Mouse (Mus musculus): Measurements from ENCODE around the gene Thra.

Thra gene

DNA sequence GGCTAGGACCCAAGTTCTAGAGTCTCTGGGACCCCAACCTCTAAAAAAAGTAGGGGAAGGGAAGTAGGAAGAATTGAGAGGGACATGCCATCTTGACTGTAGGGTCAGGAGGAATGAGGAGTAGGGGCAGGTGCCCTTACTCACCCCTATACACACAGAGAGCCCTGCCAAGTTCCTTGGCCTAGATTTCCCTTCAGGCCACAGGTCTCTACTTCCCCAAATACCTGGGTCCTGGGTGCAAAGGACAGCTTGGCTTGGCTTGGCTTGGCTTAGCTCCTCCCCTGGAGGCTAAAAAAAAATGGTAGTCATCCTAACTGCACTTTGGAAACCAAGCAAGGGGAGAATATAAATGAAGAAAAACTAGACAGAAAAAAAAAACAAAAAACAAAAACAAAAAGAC lies 24.3 kb downstream of the Thra start:
- no peak for DNase-seq (ENCODE audit: low spot score in 2 of 2)

DNA sequence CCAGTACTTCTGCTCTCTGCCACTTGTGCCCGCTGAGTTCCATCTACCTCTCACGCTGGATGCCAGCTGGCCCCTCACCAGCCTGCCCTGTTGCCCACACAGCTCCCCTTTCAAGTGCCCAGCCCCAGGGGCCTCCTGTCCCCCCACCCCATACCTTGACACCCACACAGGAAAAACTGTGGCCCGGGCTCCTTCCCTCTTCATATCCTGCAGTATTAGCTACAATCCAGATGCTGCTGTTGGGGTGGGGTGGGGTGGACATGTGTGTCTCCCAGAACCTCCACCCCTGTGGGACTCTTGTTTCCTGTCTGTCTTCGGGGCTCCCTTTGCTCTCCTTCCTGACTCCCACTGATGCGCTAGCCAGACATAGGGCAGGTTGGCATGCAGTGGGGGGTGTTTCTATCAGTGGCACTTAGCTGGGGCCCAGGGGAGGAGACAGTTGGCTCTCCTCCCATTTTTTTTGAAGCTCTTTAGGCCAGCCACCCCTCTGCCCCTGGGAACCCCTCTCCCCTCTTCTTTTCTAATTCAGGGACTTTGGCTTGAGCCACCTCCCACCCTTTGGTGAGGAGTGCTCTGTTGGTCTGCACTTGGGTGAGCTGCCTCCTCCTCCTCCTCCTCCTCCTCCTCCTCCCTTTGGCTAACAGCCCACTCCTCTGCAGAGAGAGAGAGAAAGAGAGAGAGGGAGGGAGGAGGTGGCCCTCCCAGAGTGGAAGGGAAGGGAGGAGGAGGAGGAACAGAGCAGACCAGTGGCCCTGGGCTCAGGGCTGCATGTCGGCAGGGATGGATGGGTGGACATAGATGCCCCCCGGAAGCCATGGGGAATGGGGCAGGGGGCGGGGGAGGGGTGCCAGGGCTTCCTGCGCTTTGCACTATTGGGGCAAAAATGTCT lies 25.2 kb downstream of the Thra start:
- DNase-seq (ENCODE audit: low spot score in 2 of 2): no peak

DNA sequence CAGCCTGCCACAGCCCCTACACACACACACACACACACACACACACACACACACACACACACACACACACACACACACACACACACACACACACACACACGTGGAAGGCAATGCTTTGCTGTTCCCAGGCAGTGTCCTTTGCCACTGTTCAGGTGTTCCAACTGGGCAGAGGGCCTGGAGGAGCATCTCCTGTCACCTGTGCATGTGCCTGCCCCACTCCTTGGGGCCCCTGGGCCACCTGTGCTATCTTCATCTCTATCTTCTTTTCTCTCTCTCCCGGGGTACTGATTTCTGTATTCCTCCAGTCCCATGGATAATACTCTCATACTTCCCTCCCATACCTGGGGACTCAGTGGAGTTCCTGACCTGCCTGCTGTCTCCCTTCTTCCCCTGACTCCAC lies 25.9 kb downstream of the Thra start:
- DNase-seq (ENCODE audit: low spot score in 2 of 2): no peak

DNA sequence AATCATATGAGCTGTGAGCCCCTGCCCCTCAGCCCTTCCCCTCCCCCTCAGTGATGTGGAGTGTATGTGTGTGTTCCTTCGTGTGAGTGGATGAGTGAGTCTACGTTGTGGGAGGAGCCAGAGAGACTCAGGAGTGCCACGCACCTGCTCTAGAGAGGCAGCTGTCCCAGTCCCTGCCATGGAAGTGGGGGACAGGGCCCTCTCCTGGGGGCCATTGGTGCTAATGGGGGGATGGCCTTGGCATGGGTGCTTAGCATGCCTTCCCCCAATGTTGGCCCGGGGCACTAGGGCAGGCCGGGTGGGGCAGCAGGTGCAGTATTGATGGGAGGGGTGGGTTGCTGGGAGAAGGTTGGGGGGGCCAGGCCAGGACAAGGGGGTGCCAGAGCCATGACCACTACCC lies 26.4 kb downstream of the Thra start:
- DNase-seq (ENCODE audit: low spot score in 2 of 2): no peak

DNA sequence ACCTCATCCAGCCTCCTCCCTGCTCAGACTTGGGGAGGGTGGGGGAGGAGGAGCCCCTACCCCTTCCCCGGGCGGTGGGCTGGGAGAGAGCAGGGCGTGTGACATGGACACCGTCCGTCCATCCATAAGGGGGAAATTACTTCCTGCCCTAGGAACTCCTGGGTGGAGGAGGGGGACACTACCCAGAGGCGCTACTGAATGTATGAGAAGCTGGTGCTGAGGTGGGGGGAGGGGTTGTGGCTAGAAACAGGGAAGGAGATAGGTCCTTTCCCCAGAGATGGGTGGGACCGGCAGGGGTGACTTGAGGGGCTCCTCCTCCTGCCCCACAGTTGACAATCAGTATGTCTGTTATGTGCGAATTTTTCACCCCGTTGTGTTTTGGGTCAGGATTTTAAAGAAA lies 26.8 kb downstream of the Thra start:
- no peak for DNase-seq (ENCODE audit: low spot score in 2 of 2)

DNA sequence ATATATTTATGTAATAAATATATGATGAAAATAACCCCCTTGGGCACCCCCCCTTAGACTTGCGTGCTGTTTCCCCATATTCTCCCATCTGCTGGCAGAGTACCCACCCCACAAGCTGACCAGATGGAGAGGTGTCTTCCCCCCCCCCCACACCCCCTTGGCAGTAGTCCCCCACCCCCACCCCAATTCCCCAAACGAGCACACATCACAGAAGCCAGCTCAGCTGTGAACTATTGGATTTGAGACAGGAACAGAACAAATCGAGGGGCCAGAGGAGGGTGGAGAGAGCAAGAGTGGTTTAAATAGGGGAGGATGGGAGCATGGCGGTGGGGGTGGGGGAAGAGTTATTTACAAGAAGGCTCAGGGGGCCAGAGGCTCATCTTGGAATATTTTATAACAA lies 27.3 kb downstream of the Thra start:
- no peak for DNase-seq (ENCODE audit: low spot score in 2 of 2)

DNA sequence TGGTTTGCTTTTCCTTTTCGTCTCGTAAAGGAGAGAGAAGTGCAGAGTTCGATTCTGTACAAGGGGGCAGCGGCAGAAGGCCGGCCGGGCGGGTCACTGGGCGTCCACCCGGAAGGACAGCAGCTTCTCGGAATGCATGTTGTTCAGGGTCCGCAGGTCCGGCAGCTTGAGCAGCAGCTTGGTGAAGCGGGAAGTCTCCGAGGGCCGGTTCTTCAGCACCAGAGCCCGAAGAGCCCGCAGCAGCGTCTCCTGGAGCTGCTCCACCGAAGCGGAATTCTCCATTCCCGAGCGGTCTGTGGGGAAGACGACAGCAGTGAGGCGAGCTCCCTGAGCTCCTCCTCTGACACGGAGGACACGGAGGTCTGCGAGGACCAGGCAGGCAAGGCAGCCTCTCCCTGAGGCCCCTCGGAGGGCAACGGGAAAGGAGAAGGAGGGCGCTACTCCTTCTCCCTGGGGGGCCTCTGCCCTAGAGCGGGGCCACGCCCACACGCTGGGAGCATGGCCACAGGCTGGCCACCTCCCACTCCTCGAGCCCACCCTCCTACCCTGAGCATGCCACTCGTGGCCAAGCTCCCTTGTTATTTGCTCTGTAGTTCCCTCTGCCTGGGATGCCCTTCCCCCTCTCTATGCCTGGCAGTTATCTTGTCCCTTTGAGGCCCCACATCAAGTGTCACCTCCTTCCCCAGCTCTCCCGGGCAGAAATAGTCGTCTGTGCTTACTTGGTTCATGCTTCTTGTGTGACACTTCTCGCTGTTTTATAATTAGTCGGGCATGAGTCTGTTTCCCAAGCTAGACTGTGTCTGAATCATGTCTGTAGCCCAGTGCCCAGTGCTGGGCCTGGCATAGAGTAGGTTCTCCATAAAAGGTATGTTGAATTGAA lies 27.9 kb downstream of the Thra start:
- DNase-seq (ENCODE audit: low spot score in 2 of 2): no peak

DNA sequence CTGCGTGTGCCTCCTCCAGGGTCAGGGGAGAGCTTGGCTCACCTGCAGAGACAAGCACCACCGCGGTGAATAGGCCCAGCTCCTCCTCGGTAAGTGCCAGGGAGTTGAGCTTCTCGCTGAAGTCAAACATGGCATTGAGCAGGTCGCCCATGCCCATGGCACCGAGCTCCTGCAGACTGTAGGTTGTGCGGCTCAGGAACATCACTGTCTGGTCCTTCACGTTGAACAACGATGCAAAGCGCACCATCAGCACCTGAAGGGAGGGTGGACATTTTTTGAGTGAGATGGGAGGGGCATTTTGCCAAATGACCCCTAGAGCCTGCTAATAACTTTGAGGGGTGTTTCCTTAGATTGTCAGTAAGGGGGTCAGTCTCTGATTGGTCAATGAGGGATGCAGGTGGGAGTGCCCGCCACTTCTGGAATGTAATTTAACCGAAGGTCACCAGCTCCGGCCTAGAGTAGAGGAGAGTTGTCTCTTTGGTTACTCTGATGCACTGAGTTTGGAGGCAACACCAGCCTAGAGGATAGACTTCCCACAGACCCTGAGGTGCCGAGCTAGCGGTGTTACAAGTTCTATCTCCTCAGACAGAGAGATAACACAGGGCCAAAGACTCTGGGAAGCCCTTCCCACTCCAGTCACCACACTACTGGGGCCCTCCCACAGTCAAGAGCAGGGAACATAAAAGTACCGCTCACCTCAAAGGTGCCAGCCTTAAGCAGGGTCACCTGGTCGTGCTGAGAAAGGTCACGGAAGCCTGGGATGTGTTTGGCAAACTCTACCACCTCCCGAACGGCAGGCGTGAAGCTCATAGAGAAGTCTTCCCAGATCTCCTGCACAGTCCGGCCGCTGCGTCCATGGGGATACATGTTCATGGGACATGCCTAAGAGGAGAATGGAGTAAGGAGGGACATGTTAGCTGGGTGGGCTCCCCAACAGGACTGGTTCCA lies 28.8 kb downstream of the Thra start:
- DNase-seq (ENCODE audit: low spot score in 2 of 2): no peak

DNA sequence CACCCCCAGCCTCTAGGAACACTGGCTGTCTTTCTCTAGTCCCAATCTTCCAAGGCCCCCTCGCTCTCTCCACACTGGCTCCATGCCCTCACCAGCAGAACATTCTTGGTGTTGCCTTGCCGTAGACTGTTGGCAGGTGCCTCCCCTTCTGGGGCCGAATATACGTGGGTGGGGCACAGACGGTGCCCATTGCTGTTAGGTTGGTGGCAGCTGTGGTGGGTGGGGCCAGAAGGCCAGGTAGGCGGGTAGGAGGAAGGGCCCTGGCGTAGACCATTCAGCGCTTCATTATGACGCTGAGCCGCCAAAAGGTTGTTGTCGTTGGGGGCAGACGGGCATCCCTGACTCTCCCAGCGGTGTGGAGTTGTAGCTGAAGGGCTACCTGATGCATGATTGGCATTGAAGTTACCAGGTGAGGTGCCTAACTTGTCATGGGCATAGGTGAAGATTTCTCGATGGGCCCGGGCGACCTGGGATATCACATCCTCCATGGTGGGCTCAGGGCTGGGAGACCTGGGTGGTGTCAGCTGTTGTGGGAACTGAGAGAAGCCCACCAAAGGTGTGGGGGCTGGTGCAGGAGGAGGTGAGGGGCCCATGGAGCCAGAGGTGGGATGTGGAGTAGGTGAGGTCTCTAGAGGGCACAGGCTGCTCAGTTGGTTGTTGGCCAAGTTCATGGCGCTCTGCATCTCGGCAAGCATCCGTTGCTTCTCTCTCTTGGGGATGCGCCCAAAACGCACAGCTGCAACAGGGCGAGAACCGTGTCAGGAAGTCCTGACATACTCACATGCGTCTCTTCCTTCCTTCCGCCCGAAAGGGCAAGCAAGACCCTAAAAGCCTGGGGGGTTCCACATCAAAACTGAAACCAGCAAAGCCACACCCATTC lies 29.9 kb downstream of the Thra start:
- DNase-seq (ENCODE audit: low spot score in 2 of 2): no peak

DNA sequence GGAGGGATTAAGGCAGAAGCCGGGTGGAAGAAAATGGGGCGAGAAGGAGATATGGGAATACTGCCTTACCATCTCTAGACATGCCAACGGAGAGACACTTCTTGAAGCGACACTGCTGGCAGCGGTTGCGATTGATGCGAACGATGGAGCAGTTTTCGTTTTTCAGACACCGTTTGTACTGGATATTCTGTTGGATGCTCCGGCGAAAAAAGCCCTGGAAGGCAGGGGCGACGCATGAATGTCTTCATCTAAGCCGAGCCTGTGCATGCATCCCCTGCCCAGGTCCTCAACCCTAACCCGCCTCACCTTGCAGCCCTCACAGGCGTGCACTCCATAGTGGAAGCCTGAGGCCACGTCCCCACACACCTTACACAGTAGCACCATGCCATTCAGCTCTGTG lies 30.7 kb downstream of the Thra start:
- no peak for DNase-seq (ENCODE audit: low spot score in 2 of 2)

DNA sequence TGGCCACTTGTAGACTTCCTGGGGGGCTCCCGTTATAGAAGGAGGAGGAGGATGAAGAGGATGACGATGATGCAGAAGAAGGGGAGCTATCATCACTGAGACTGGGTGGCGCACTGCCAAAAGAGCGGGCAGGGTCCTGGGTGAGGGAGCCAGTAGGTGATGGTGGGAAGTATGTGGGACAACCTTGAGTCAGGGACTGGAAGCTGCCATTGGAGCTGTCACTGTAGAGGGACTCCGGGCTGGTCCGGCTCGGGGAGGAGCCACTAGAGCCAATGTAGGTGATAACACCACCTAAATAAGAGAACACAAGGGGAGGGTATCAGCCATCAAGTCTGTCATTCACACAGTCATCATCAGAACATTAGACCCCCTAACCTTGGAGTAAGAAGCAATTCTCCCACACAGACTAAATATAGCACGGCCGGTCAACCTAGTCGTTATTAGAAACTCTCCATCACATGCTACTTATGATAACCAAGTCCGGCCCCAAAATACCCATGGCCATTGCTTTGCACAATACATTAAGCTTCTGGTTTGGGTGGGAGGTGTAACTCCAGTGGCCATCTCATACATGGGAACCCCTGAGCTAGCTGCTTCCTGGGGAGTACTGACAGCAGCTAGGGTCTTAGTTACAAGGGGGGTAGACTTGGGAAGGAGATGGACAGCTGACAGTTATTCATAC lies 31.5 kb downstream of the Thra start:
- no peak for DNase-seq (ENCODE audit: low spot score in 2 of 2)

DNA sequence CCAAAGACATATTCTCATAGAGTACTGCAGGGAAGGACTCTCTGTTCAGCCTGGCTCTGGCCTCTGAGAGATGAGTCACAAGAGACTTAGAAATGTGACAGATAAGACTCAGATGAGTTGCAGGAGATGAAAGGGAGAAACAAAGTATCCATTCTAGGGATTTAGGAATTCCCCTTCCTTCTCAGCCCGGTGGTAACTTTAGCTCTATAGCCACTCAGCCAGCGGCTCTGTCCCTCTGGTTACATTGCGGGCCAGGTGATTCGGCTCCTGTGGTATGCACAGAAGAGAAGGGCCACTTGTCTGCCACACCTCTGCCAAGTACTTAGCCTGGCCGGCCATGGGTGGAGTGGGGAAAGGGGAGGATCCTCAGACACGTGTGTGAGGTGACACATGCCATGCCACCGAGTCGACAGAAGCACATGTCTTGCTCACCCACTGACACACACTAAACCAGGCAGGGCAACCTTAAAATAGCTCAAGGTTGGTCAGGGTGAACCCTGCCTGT lies 32.3 kb downstream of the Thra start:
- DNase-seq (ENCODE audit: low spot score in 2 of 2): no peak

DNA sequence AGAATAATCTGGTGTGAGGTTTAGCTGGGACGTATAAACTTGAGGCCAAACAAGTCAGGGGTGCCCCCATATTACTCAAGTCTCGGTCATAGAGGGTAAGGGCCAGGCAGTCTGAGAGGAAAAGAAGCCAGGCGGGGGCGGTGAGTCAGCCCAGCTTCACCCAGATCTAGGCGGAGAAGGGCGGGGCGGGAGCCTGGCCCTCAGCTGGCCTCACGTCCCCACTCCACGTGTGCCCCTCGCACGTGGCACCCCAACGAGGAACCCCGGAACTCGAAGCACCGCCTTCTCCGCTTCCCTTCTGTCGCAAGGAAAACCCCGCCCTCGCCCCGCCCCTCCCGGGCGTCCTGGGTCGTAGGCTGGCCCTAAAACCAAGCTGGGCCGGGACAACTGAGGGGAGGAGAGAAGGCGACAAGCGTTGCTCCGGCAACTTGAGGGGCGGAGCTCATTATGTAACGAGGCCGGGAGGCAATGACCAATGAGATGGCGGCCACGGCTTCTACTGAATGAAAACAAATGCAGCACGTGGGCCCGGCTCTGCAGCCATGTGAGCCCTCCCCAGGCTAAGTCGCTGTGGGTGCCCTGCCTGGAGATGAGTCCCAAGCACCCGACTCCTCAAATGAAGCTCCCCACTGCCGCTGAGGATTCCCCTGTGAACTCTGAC lies 33.3 kb downstream of the Thra start:
- peak; percentile 98 to 99 for DNase-seq (ENCODE audit: low spot score in 2 of 2)

DNA sequence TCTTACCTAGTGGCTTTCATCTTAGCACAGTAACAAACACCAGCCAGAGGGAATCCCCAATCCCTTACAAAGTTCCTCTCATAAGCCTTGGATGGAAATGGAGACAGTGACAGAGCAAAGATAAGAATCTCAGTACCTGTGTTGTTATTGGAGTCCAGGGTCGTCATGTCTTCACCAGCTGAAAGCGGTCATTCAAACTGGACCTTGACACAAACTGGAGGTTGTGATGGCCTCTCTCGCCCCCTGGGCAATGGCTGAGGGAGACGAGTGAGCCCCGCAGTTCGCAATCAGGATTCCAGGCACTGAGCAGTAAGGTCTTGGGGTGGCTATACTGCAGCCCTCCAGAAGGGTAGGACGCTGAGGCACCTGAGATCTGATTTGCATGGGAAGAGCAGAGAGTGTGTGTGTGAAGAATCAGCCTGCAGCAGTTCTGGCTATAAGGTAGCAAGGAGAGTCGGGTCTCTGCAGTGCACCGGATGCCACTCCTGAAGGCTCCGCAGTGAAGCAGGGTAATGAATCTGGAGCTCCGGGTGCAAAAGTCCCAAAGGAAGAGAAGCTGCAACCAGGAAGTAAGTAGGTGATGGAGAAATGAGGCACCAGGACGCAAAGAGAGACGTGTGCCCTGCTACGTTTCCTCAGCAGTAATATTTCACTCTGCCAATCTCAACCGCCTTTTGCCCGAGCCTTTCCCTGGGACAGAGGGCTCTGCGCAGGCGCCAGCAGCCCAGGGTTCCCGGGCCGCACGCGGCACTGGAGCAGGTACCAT lies 34.3 kb downstream of the Thra start, which contains the start of gene Nr1d1:
Gene Nr1d1, minus strand, starts transcription at position 752 of the 766 bp plus-strand sequence.
- no peak for DNase-seq (ENCODE audit: low spot score in 2 of 2)

DNA sequence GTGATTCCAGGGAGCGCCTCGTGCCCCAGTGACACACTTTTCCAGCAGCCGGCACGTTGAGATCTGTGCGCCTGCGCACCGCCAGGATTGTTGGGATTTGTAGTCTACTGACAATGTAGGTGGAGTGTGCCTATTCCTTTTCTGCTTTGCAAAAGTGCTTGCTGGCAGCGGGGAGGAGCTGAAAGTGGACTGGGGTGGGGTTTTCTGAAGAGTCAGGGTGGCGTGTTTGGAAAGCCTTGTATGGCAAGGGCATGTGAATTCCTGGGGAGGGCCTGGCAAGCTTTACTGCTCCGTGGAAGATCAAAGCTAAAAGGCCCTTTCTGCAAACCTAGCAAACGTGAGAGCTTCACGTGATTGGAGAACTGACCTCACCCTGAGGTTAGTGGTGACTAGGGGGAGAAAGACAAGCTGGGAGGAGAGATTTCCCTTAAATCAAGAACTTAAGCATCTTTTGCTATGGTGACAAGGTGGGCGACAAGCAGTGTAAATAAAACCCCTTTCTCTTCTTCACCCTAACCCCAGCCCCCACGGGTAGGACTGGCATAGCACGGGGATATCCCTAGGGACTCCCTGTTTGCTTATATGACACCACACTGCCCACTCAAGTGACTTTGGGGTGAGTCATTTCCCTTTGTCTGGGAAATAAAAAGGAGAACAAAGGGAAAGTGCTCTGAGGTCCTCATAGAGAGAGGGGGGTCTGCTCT lies 35.1 kb downstream of the Thra start:
- DNase-seq (ENCODE audit: low spot score in 2 of 2): peak; percentile 99

DNA sequence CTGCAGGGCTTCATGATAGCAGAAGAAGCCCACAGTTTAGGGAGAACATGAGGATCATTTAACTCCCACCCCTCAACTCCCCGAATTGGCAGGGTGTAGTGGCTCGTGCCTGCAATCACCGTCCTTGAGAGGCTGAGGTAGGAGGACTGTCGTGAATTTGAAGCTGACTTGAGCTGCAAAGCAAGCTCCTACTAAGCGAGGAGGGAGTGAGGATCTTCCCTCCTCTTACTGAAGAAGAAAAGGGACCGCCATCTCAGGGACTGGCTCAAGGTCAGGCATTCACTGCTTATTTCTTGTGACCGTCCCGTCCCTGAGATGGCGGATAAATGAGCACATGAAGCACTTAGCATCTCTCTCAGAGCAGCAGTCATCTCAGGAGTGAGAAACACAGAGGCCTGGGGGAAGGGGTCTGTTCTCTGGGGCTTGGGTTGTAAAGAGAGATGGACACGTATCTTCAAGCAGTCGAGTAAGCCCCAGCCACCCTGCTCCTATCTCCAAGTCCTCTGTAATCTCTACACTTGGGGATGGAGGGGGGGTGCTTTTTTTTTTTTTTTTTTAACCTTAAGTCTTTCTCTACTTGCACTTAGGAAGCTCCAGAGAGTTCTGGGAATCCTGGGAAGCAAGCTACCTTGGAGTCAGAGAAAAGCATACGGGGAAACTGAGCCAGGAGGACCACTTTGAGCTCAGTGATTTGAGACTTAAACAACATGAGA lies 35.8 kb downstream of the Thra start:
- DNase-seq (ENCODE audit: low spot score in 2 of 2): no peak

All from frontal cortex, postnatal 10 days (tissue).